Mouse (Mus musculus): Measurements from ENCODE around the gene Pgap1. TPM values are rescaled to one million over a fixed set of nuclear protein-coding genes. Genes with fewer than 3 reads are reported as not detected.

Gene Pgap1
- polyA plus RNA-seq, 1 experiment from 2014 or later: 8.0 TPM

DNA sequence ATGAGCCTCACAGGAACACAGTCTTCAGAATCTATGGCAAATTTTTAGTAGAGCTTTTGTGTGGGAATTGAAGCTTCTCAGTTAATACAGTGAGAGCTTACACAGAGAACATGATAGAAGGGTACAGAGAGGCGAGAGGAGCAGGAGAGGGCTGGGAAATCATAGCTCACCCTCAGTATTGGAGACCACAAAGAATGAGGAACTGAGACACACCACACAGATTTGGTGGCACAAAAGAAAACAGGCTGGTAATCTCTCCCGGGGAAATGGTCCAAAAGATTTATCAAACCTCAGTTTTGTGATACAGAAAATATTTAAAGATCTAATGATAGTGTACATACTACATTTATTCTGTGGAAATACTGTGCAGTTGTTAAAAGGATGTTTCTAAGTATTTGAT, 11.6 kb upstream of the Pgap1 start:
- Histone ChIP-seq H3K27me3 (ENCODE audit: low read depth, poor library complexity, severe bottlenecking) (no peaks in the 10 kb centered on the region), H3K9me3 (replicated peaks) (no peaks in the 10 kb centered on the region), H3K4me3 (no peak overlapping the region), H3K36me3 (no peaks in the 10 kb centered on the region), H3K4me1 (no peaks in the 10 kb centered on the region), H3K27ac (replicated peaks) (no peak overlapping the region)
- 80% methylated on average over 2 of the region's 2 CpGs for WGBS
- no peak for DNase-seq (ENCODE audit: low spot score)

- H3K27me3 ChIP-seq (ENCODE audit: low read depth, poor library complexity, severe bottlenecking): 0 out of 2 replicates have a peak, but pooled peaks cover 3% of the 10 kb centered on the region
- WGBS: 91% methylated on average over 6 of the region's 6 CpGs
Observed at GRCm38 (mm10) chr1:54563923-54564322, 6.4 kb upstream of the Pgap1 start.

DNA sequence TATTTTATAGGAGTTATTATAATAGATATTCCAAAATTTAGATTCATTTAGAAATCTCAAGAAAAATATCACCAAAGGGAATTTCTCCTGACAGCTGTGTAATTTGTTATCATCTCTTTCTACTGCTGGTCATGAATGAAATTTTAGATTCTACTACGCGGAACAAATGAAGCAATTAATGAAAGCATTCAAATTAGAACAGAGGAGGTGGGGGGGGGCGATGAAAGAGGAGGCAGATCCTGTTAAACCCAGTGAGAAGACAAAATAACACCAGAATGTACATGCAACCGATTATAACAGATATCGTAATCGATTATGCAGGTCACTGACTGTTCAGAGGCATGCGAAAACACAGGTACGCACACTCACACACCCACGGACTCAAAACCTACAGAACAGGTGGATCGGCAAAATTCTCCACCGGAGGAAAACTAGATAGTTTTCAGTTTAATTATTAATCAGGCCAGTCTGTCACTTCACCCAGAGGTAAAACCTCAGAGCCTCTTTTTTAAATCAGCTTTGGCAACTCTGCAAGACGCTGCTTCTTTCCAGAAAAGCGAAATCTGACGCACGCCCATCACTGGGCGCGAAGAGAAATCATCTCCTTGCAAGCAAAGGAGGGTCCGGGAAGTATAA, 780 bp downstream of the Pgap1 start:
- Histone ChIP-seq H3K9me3 (replicated peaks) (no peaks in the 10 kb centered on the region), H3K27me3 (ENCODE audit: low read depth, poor library complexity, severe bottlenecking) (0 out of 2 replicates have a peak, but pooled peaks cover 5% of the 10 kb centered on the region), H3K27ac (replicated peaks) (peak overlapping the region; percentile 89), H3K4me3 (peak overlapping the region; percentile 82), H3K36me3 (no peaks in the 10 kb centered on the region), H3K4me1 (peaks cover 21% of the 10 kb centered on the region)
- 3% methylated on average over 18 of the region's 18 CpGs for WGBS
- DNase-seq (ENCODE audit: low spot score): no peak

More at GRCm38 (mm10) chr1:54563923-54564322, 6.4 kb upstream of the Pgap1 start:
- no peak overlapping the region for H3K4me3 ChIP-seq
- DNase-seq (ENCODE audit: low spot score): no peak
- no peak overlapping the region for H3K27ac ChIP-seq (replicated peaks)
- no peaks in the 10 kb centered on the region for H3K9me3 ChIP-seq (replicated peaks)
- no peaks in the 10 kb centered on the region for H3K36me3 ChIP-seq
- H3K4me1 ChIP-seq: no peaks in the 10 kb centered on the region

GRCm38 (mm10) chr1:54555364-54556140, 1.9 kb downstream of the Pgap1 start:
- Histone ChIP-seq H3K27ac (replicated peaks) (no peak overlapping the region), H3K4me1 (peaks cover 21% of the 10 kb centered on the region), H3K9me3 (replicated peaks) (no peaks in the 10 kb centered on the region), H3K27me3 (ENCODE audit: low read depth, poor library complexity, severe bottlenecking) (0 out of 2 replicates have a peak, but pooled peaks cover 5% of the 10 kb centered on the region), H3K36me3 (no peaks in the 10 kb centered on the region), H3K4me3 (peak overlapping the region; percentile 82; the same call in 1 of the 2 replicates)
- 23% methylated on average over 4 of the region's 4 CpGs for WGBS
- no peak for DNase-seq (ENCODE audit: low spot score)

- Histone ChIP-seq H3K27me3 (ENCODE audit: low read depth, poor library complexity, severe bottlenecking) (no peaks in the 10 kb centered on the region), H3K4me3 (no peak overlapping the region), H3K27ac (replicated peaks) (no peak overlapping the region), H3K4me1 (peaks cover 18% of the 10 kb centered on the region), H3K9me3 (replicated peaks) (no peaks in the 10 kb centered on the region), H3K36me3 (peaks cover 10% of the 10 kb centered on the region)
- DNase-seq (ENCODE audit: low spot score): no peak
- WGBS: 89% methylated on average over 2 of the region's 2 CpGs
Observed at GRCm38 (mm10) chr1:54552621-54553020, 4.9 kb downstream of the Pgap1 start.

DNA sequence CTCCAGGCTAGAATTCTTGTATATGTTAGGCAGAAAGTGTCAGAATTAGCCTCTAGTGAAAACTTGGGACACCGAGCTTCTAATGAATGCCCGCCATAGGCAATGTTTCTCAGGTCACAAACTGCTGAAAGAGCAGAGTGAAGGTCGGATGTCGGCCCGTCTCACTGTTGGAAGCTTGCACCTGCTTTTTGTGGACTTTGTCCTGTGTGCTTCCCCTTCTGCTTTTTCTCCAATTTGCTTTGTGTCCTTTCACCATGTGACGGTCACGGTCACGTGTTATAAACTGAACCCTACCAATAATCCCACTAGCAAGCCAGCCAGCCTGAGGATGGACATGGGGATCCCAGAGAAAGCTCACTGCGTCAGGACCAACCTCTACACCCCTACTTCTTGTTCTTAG, 12.3 kb downstream of the Pgap1 start:
- H3K27ac ChIP-seq (replicated peaks): no peak overlapping the region
- no peaks in the 10 kb centered on the region for H3K27me3 ChIP-seq (ENCODE audit: low read depth, poor library complexity, severe bottlenecking)
- no peak for DNase-seq (ENCODE audit: low spot score)
- H3K9me3 ChIP-seq (replicated peaks): no peaks in the 10 kb centered on the region
- peaks cover 47% of the 10 kb centered on the region for H3K36me3 ChIP-seq
- no peaks in the 10 kb centered on the region for H3K4me1 ChIP-seq
- 90% methylated on average over 9 of the region's 9 CpGs for WGBS
- no peak overlapping the region for H3K4me3 ChIP-seq

DNA sequence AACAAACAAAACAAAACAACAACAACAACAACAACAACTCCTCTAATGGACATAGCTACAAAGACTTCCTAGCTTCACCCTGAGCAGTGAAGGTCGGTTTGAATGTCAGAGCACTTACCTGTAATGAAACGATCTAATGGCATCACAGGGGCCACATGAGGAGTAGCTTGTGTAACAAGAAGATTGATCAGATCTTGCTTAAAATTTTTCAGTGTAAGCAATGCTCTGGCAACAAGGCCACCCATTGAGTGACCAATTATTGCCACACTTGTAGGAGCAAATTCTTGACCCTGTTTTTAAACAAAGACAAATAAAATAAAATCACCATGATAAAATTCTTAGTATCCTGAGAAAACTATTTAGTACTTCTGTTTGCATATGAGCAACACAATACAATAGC, 14.6 kb downstream of the Pgap1 start:
- no peak overlapping the region for H3K4me3 ChIP-seq

GRCm38 (mm10) chr1:54531170-54531569, 26.3 kb downstream of the Pgap1 start:
- Histone ChIP-seq H3K4me3 (no peak overlapping the region), H3K9me3 (replicated peaks) (no peaks in the 10 kb centered on the region), H3K36me3 (peaks cover 26% of the 10 kb centered on the region), H3K4me1 (no peaks in the 10 kb centered on the region), H3K27ac (replicated peaks) (no peak overlapping the region), H3K27me3 (ENCODE audit: low read depth, poor library complexity, severe bottlenecking) (no peaks in the 10 kb centered on the region)
- DNase-seq (ENCODE audit: low spot score): no peak
- 86% methylated on average over 6 of the region's 6 CpGs for WGBS

More for the DNA sequence above, 14.6 kb downstream of the Pgap1 start:
- Histone ChIP-seq H3K9me3 (replicated peaks) (no peaks in the 10 kb centered on the region), H3K4me1 (no peaks in the 10 kb centered on the region), H3K36me3 (peaks cover 57% of the 10 kb centered on the region), H3K27ac (replicated peaks) (no peak overlapping the region), H3K27me3 (ENCODE audit: low read depth, poor library complexity, severe bottlenecking) (no peaks in the 10 kb centered on the region)
- DNase-seq (ENCODE audit: low spot score): no peak
- 95% methylated on average over 2 of the region's 2 CpGs for WGBS

DNA sequence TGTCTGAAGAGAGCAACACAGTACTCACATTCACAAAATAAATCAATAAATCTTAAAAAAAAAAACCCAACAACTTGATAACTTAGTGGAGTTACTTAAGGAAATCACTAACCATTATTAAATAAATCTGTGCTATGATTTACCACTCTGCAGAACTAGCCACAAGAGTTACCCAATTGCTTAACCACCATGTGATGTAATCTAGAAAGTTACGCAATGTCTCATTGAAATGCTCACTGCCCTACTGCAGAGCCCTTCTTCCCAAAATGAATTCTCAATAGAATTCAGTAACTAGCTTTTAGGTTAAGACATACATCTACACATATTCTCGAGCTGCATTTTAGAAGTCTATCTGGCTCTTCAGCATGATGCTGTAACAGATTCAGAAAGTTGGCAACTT, 33.8 kb downstream of the Pgap1 start:
- Histone ChIP-seq H3K27ac (replicated peaks) (no peak overlapping the region), H3K4me1 (no peaks in the 10 kb centered on the region), H3K27me3 (ENCODE audit: low read depth, poor library complexity, severe bottlenecking) (no peaks in the 10 kb centered on the region), H3K4me3 (no peak overlapping the region), H3K9me3 (replicated peaks) (no peaks in the 10 kb centered on the region), H3K36me3 (peaks cover 37% of the 10 kb centered on the region)
- WGBS: 92% methylated on average over 2 of the region's 2 CpGs
- DNase-seq (ENCODE audit: low spot score): no peak

GRCm38 (mm10) chr1:54520062-54520577, 37.4 kb downstream of the Pgap1 start:
- WGBS: 93% methylated on average over 5 of the region's 5 CpGs
- Histone ChIP-seq H3K4me1 (no peaks in the 10 kb centered on the region), H3K36me3 (peaks cover 21% of the 10 kb centered on the region), H3K27me3 (ENCODE audit: low read depth, poor library complexity, severe bottlenecking) (no peaks in the 10 kb centered on the region), H3K27ac (replicated peaks) (no peak overlapping the region), H3K4me3 (no peak overlapping the region), H3K9me3 (replicated peaks) (no peaks in the 10 kb centered on the region)
- DNase-seq (ENCODE audit: low spot score): no peak

GRCm38 (mm10) chr1:54513836-54514235, 43.6 kb downstream of the Pgap1 start:
- no peak for DNase-seq (ENCODE audit: low spot score)
- no peak overlapping the region for H3K27ac ChIP-seq (replicated peaks)
- WGBS: 91% methylated on average over 1 of the region's 1 CpGs
- no peak overlapping the region for H3K4me3 ChIP-seq
- no peaks in the 10 kb centered on the region; the same call in 1 of the 2 replicates for H3K9me3 ChIP-seq (replicated peaks)
- no peaks in the 10 kb centered on the region for H3K4me1 ChIP-seq
- H3K27me3 ChIP-seq (ENCODE audit: low read depth, poor library complexity, severe bottlenecking): no peaks in the 10 kb centered on the region
- peaks cover 15% of the 10 kb centered on the region for H3K36me3 ChIP-seq

DNA sequence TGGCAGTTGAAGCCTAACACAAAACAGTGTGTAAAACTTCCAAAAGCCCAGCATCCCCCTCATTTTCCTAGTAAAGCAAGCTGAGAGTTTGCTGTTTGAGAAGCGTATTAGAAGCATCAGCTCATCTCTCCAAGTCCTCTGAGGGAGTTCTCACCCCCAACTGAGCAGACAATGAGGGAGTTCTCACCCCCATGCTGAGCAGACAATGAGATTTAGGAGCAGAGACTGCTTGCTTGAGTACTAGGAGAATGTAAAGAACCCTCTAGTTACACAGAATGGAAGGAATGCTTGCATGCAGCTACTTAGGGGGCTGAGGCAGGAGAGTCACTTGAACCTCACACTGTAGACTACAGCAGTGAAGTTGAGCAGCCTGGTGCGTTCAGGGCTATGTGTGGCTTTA, 59.0 kb downstream of the Pgap1 start:
- no peak for DNase-seq (ENCODE audit: low spot score)
- Histone ChIP-seq H3K27me3 (ENCODE audit: low read depth, poor library complexity, severe bottlenecking) (no peaks in the 10 kb centered on the region), H3K27ac (replicated peaks) (no peak overlapping the region), H3K4me3 (no peak overlapping the region), H3K36me3 (peaks cover 14% of the 10 kb centered on the region), H3K4me1 (no peaks in the 10 kb centered on the region), H3K9me3 (replicated peaks) (no peaks in the 10 kb centered on the region)
- WGBS: 88% methylated on average over 2 of the region's 2 CpGs

GRCm38 (mm10) chr1:54496254-54496653, 61.2 kb downstream of the Pgap1 start:
- 77% methylated on average over 1 of the region's 1 CpGs for WGBS
- DNase-seq (ENCODE audit: low spot score): no peak
- H3K4me3 ChIP-seq: no peak overlapping the region
- H3K4me1 ChIP-seq: no peaks in the 10 kb centered on the region
- H3K9me3 ChIP-seq (replicated peaks): no peaks in the 10 kb centered on the region
- H3K27me3 ChIP-seq (ENCODE audit: low read depth, poor library complexity, severe bottlenecking): no peaks in the 10 kb centered on the region
- H3K27ac ChIP-seq (replicated peaks): no peak overlapping the region
- H3K36me3 ChIP-seq: peaks cover 19% of the 10 kb centered on the region
